Mouse (Mus musculus): ENCODE data around the gene Atad3a.

- TF ChIP-seq GATA1 (IDR thresholded peaks at IDR 0.05; ENCODE audit: borderline replicate concordance, low read length) (no peak), FLI1 (IDR thresholded peaks at IDR 0.05; ENCODE audit: low read length) (no peak)
These were observed 12.6 kb upstream of the Atad3a start for GRCm38 (mm10) chr4:155773335-155774078.

All from megakaryocyte, embryonic 14.5 days (primary cell).